Mouse (Mus musculus): ENCODE results near the gene Tmem45b. TPM values are rescaled to one million over a fixed set of nuclear protein-coding genes. Genes with fewer than 3 reads are reported as not detected.

Gene Tmem45b
- total and polyA plus RNA-seq, 2 experiments from 2014 or later = 21.7 TPM; not detected in 1

GRCm38 (mm10) chr9:31438834-31439233 lies 25.4 kb downstream of the Tmem45b start:
- 41% methylated on average over 5 of the region's 5 CpGs for WGBS

DNA sequence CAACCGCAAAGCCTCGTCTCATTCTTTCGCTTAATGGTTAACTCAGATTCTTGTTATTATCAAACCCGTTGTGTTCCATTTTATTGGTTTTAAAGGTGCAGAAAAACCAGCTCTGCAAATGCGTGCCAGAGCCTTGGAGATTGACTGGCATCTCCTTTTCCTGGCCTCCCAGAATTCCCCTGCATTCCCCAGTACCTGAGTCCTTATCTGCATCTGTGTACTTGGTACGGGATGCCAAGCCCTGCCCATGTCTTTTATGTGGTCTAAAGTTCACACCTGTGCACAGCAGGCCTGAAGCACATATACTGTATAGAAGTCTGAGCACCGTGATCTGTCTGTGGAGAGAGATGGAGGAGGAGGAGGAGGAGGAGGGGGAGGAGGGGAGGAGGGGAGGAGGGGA lies 26.4 kb downstream of the Tmem45b start:
- DNase-seq (ENCODE audit: low spot score) = no peak
- Histone ChIP-seq H3K4me1 (ENCODE audit: control insufficient read depth, insufficient read depth) (no peaks in the 10 kb centered on the region), H3K9me3 (replicated peaks; ENCODE audit: control insufficient read depth, low read length) (no peaks in the 10 kb centered on the region), H3K27ac (ENCODE audit: low read depth) (no peak overlapping the region), H3K4me2 (ENCODE audit: low read depth, low read length) (no peak overlapping the region), H3K4me3 (ENCODE audit: low read depth, low read length) (no peak overlapping the region), H3K27me3 (ENCODE audit: control insufficient read depth, insufficient read depth, low read length) (no peaks in the 10 kb centered on the region), H3K36me3 (replicated peaks; ENCODE audit: control insufficient read depth, insufficient read depth, low read length) (no peaks in the 10 kb centered on the region), H3K9ac (replicated peaks; ENCODE audit: low read depth, low read length) (no peak overlapping the region)
- ATAC-seq (ENCODE audit: insufficient read depth, low read depth) = no peak
- TF ChIP-seq EP300 (IDR thresholded peaks at IDR 0.05; ENCODE audit: low read depth) = no peak
- TF ChIP-seq CTCF (IDR thresholded peaks at IDR 0.05; ENCODE audit: low read depth) = no peak
- 80% methylated on average over 7 of the region's 7 CpGs for WGBS

More at GRCm38 (mm10) chr9:31438834-31439233, 25.4 kb downstream of the Tmem45b start:
- DNase-seq (ENCODE audit: low spot score) (no peak), ATAC-seq (ENCODE audit: insufficient read depth, low read depth) (no peak)
- H3K9me3 ChIP-seq (replicated peaks; ENCODE audit: control insufficient read depth, low read length) = no peaks in the 10 kb centered on the region
- H3K27ac ChIP-seq (ENCODE audit: low read depth) = no peak overlapping the region
- no peaks in the 10 kb centered on the region for H3K36me3 ChIP-seq (replicated peaks; ENCODE audit: control insufficient read depth, insufficient read depth, low read length)
- H3K4me1 ChIP-seq (ENCODE audit: control insufficient read depth, insufficient read depth) = no peaks in the 10 kb centered on the region
- H3K27me3 ChIP-seq (ENCODE audit: control insufficient read depth, insufficient read depth, low read length) = no peaks in the 10 kb centered on the region
- no peak overlapping the region for H3K4me2 ChIP-seq (ENCODE audit: low read depth, low read length)
- H3K4me3 ChIP-seq (ENCODE audit: low read depth, low read length) = no peak overlapping the region
- H3K9ac ChIP-seq (replicated peaks; ENCODE audit: low read depth, low read length) = no peak overlapping the region
- TF ChIP-seq EP300 (IDR thresholded peaks at IDR 0.05; ENCODE audit: low read depth) = no peak
- TF ChIP-seq CTCF (IDR thresholded peaks at IDR 0.05; ENCODE audit: low read depth) = no peak

GRCm38 (mm10) chr9:31435415-31435814 lies 28.8 kb downstream of the Tmem45b start:
- no peak for DNase-seq (ENCODE audit: low spot score)
- H3K9ac ChIP-seq (replicated peaks; ENCODE audit: low read depth, low read length) = no peak overlapping the region
- H3K9me3 ChIP-seq (replicated peaks; ENCODE audit: control insufficient read depth, low read length) = no peaks in the 10 kb centered on the region
- no peak overlapping the region for H3K4me3 ChIP-seq (ENCODE audit: low read depth, low read length)
- no peaks in the 10 kb centered on the region for H3K4me1 ChIP-seq (ENCODE audit: control insufficient read depth, insufficient read depth)
- H3K27me3 ChIP-seq (ENCODE audit: control insufficient read depth, insufficient read depth, low read length) = no peaks in the 10 kb centered on the region
- WGBS = 81% methylated on average over 8 of the region's 8 CpGs
- TF ChIP-seq EP300 (IDR thresholded peaks at IDR 0.05; ENCODE audit: low read depth) (no peak), CTCF (IDR thresholded peaks at IDR 0.05; ENCODE audit: low read depth) (no peak)
- no peak overlapping the region for H3K27ac ChIP-seq (ENCODE audit: low read depth)
- no peaks in the 10 kb centered on the region for H3K36me3 ChIP-seq (replicated peaks; ENCODE audit: control insufficient read depth, insufficient read depth, low read length)
- no peak overlapping the region for H3K4me2 ChIP-seq (ENCODE audit: low read depth, low read length)
- ATAC-seq (ENCODE audit: insufficient read depth, low read depth) = no peak

GRCm38 (mm10) chr9:31433431-31433830 lies 30.8 kb downstream of the Tmem45b start:
- 75% methylated on average over 3 of the region's 3 CpGs for WGBS
- TF ChIP-seq CTCF (IDR thresholded peaks at IDR 0.05; ENCODE audit: low read depth) (no peak), EP300 (IDR thresholded peaks at IDR 0.05; ENCODE audit: low read depth) (no peak)
- ATAC-seq (ENCODE audit: insufficient read depth, low read depth) = no peak

DNA sequence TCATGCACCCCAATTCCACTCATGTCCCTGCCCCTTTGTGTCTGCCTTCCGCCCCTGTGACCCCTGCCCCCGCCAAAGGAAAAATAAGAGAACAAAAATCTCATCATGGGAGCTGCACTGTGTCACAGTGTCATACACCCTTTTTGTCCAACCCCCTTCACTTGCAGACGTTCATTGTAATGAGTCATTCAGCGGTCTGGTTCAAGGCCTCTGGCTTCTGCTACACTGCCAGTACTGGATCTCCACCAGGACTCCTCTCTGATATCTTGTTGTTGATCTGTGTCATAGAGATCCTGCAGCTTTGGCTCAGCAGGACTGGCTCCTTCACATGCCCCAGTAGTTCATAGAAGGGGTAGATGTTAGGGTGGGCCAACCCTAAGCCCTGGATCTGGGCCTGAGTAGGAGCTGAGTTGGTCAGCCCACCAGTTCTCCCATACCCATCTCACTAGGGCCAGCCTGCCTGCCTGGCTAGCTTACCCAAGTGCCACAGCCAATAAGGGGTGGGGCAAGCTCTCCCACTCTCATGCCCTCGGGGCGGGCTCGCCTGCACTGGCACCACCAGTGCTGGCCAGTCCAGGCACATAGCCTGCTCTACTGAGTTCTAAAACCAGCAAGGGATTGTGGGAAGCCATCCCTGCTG lies 31.8 kb downstream of the Tmem45b start:
- Histone ChIP-seq H3K36me3 (replicated peaks; ENCODE audit: control insufficient read depth, insufficient read depth, low read length) (no peaks in the 10 kb centered on the region), H3K4me3 (ENCODE audit: low read depth, low read length) (no peak overlapping the region), H3K4me2 (ENCODE audit: low read depth, low read length) (no peak overlapping the region), H3K4me1 (ENCODE audit: control insufficient read depth, insufficient read depth) (no peaks in the 10 kb centered on the region), H3K9me3 (replicated peaks; ENCODE audit: control insufficient read depth, low read length) (no peaks in the 10 kb centered on the region), H3K9ac (replicated peaks; ENCODE audit: low read depth, low read length) (no peak overlapping the region), H3K27me3 (ENCODE audit: control insufficient read depth, insufficient read depth, low read length) (no peaks in the 10 kb centered on the region), H3K27ac (ENCODE audit: low read depth) (no peak overlapping the region)
- ATAC-seq (ENCODE audit: insufficient read depth, low read depth) (no peak), DNase-seq (ENCODE audit: low spot score) (no peak)
- TF ChIP-seq EP300 (IDR thresholded peaks at IDR 0.05; ENCODE audit: low read depth) = no peak
- no peak for TF ChIP-seq CTCF (IDR thresholded peaks at IDR 0.05; ENCODE audit: low read depth)
- WGBS = 74% methylated on average over 7 of the region's 7 CpGs

More at GRCm38 (mm10) chr9:31433431-31433830, 30.8 kb downstream of the Tmem45b start:
- Histone ChIP-seq H3K9ac (replicated peaks; ENCODE audit: low read depth, low read length) (no peak overlapping the region), H3K4me3 (ENCODE audit: low read depth, low read length) (no peak overlapping the region), H3K36me3 (replicated peaks; ENCODE audit: control insufficient read depth, insufficient read depth, low read length) (no peaks in the 10 kb centered on the region), H3K27ac (ENCODE audit: low read depth) (no peak overlapping the region), H3K4me1 (ENCODE audit: control insufficient read depth, insufficient read depth) (no peaks in the 10 kb centered on the region), H3K9me3 (replicated peaks; ENCODE audit: control insufficient read depth, low read length) (no peaks in the 10 kb centered on the region), H3K27me3 (ENCODE audit: control insufficient read depth, insufficient read depth, low read length) (no peaks in the 10 kb centered on the region), H3K4me2 (ENCODE audit: low read depth, low read length) (no peak overlapping the region)
- DNase-seq (ENCODE audit: low spot score) = no peak

DNA sequence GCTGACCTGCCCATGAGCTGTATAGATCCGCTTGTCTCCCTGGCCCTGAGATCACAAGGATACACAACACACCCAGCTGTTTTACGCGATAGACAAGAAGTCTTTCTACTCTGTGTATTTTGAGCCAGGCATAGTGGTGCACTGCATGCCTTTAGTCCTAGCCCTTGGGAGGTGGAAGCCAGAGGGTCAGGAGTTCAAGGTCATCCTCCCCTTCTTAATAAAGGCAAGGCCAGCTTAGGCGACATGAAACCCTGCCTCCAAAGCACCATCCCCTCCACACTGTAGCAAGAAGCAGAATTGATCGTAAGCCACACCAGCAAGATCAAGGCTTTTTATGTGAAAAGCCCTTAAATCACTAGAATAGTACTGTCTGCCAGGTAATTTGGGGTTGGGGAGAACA lies 32.5 kb downstream of the Tmem45b start:
- Histone ChIP-seq H3K27me3 (ENCODE audit: control insufficient read depth, insufficient read depth, low read length) (no peaks in the 10 kb centered on the region), H3K4me1 (ENCODE audit: control insufficient read depth, insufficient read depth) (no peaks in the 10 kb centered on the region), H3K9me3 (replicated peaks; ENCODE audit: control insufficient read depth, low read length) (no peaks in the 10 kb centered on the region), H3K9ac (replicated peaks; ENCODE audit: low read depth, low read length) (no peak overlapping the region), H3K27ac (ENCODE audit: low read depth) (no peak overlapping the region), H3K36me3 (replicated peaks; ENCODE audit: control insufficient read depth, insufficient read depth, low read length) (no peaks in the 10 kb centered on the region), H3K4me2 (ENCODE audit: low read depth, low read length) (no peak overlapping the region), H3K4me3 (ENCODE audit: low read depth, low read length) (no peak overlapping the region)
- WGBS = 71% methylated on average over 5 of the region's 5 CpGs
- no peak for DNase-seq (ENCODE audit: low spot score)
- no peak for ATAC-seq (ENCODE audit: insufficient read depth, low read depth)
- TF ChIP-seq EP300 (IDR thresholded peaks at IDR 0.05; ENCODE audit: low read depth) (no peak), CTCF (IDR thresholded peaks at IDR 0.05; ENCODE audit: low read depth) (no peak)

Data from heart, postnatal 0 days (tissue).